Mouse (Mus musculus): ENCODE results near the gene Cybc1.

Gene Cybc1

DNA sequence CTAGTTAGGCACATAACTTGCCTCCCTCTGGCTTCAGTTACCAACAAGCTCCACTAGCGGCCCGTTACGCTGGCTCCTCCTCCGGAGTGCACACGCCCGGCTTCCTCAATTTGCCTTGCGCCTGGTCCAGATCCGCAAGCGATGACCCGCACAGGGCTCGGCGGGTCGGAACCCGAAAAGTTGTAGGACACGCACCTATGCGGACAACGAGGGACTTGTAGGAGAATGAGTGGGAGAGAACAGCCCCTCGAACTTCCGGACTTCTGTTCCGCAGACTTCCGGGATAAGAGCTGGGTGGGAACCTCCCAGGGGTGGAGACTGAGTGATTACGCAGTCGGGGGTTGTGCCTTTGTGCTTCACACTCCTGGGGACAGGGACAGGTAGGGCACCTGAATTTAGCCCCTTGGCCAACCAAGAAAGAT lies at the start of gene Cybc1:
TSS of gene Cybc1 (minus strand) at position 305 of the 422 bp plus-strand sequence.
- DNase-seq (ENCODE audit: low spot score in 2 of 2): peak; percentile 70 to 83

DNA sequence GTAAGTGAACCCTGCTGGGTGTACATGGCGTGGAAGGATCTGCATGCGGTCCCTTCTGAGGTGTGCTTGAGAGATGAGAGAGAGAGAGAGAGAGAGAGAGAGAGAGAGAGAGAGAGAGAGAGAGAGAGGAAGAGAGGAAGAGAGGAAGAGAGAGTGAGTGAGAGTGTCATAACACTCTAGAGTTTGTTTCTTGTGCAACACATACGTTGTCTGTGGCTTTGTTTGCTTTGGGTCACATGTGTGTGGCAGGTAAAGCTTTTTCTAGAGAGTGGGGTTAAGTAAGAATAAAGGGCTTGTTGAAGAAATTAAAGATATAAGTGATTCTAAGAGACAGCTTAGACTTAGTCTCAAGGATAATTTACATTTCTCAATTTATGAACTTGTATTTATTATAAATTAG lies 48.9 kb upstream of the Cybc1 start:
- no peak for DNase-seq (ENCODE audit: low spot score in 2 of 2)

DNA sequence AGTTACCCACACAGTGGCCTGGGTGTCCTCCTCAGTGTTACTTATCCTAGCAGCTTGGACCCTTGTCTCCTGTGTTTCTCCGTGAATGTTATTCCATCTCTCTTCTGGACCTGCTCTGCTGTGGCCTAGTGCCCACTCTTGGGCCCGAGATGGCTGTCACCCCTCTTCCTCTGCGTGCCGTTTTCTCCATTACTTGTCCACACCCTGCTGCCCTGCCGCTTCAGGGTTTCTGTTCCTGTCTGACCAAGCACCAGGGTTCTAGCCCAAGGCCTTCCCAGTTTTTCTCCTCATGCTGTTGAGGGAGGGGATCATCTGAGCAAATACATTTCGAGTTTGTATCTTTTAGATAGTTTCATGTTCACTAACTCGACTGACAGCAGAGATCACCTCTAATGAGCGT lies 48.4 kb upstream of the Cybc1 start:
- DNase-seq (ENCODE audit: low spot score in 2 of 2): no peak

- no peak for DNase-seq (ENCODE audit: low spot score in 2 of 2)
Measured at GRCm38 (mm10) chr11:121261074-121261473, 32.0 kb upstream of the Cybc1 start.

DNA sequence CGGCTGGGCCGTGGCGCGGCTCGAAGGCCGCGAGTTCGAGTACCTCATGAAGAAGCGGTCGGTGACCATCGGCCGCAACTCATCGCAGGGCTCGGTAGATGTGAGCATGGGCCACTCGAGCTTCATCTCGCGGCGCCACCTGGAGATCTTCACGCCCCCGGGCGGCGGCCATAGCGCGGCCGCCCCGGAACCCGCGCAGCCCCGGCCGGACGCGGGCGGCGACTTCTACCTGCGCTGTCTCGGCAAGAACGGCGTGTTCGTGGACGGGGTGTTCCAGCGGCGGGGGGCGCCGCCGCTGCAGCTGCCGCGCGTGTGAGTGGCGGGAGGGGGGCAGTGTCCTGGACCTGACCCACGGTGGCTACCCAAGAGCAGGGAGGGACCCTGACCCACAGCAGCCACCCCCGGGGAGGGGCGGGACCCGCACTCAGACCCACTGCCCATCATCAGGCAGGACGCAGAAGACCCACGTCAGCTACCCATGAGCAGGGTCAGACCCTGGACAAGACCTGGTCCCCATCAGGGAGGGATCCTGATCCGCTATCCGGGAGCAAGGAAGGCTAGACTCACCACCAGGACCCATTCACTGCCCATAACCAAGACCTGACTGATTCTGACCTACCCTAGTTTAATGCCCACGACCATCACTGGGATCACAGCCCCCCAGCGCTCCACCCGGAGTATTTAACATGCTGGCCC lies 31.2 kb upstream of the Cybc1 start:
- DNase-seq (ENCODE audit: low spot score in 2 of 2): peak; percentile 27 to 31

DNA sequence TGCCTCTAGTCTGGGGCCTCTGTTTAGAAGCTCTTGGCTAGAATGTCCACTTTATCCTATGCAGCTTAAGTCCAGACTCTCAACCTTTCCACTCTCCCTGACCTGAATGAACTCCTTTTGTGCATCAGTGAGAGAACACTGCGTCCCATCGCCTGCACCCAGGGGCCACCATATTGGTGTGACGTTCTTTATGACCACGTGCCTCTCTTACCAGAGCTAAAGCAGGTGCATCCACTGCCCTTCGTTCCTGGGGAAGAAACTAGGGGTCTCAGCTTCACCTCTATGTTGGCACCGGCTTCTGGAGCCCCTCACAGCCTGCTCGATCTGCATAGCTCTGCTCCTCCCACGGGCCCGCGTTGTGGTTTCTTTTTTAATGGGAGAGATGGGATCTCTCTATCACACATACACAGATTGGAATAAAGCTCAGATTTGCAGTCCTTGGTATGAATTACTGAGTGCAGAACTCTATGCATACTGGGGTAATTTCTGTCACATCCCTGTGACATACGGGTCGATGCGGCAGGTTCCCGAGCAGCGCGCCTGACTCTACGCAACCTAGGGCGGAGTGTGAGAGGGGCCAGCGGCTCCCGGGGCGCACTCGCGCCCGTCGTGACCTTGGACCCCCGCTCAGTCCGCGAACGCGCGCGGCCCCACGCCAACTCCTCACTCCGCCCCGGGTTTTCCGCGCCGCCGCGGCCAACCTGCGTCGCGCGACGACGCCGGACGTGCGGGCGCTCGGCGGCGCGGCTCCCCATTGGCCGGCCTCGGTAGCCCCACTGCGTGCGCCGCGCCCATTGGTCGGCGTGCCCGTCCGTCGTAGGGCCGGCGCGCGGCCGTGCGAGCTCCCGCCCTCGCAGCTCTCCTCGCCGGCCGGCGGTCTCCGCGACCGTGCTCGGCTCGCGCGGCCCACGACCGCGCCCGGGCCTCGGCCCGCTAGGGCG lies 30.3 kb upstream of the Cybc1 start, which contains the start of gene Foxk2:
TSS of gene Foxk2 (plus strand) at position 831 of the 941 bp plus-strand sequence.
- DNase-seq (ENCODE audit: low spot score in 2 of 2): peak; percentile 76 to 84

DNA sequence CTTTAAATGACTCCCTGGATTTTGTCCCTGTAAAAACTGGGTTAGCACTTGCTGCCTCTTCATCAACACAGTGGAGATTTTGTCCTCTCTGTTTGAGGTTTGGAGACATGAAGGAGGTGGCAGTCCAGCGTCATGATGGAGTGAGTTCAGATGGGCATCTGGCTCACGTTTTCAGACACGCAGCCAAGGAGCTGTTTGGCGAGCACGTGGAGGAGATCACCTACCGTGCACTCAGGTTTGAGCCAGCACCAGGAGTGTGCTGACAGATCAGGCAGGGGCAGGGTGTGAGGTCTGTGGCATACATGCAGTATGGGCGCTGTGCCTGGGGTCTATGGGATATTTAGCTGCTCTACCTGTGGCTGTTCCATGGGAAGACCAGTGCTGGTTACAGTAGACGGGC lies 21.1 kb upstream of the Cybc1 start:
- DNase-seq (ENCODE audit: low spot score in 2 of 2): no peak

DNA sequence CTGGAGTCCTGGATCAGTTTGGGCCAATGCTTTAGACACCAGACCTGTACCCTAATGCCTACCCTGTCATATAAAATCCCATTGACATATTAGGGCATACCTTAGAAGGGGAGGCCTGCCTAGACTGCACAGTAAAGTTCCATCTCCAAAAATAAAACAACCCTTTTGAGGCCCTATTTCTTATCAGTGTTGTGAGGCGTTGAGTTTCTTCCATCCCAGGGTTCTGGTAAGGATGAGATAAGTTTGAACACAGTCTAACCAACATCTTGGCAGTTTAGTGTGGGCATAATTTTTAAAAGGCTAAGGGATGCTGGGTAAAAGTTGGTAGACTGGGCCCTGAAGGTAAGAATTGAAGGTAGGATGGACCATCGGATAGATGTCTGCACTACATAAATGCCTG lies 10.5 kb upstream of the Cybc1 start:
- no peak for DNase-seq (ENCODE audit: low spot score in 2 of 2)

GRCm38 (mm10) chr11:121237345-121238128 lies 8.4 kb upstream of the Cybc1 start:
- DNase-seq (ENCODE audit: low spot score in 2 of 2): no peak

- DNase-seq (ENCODE audit: low spot score in 2 of 2): peak; percentile 99
Measured at GRCm38 (mm10) chr11:121236564-121237344, 7.6 kb upstream of the Cybc1 start, which contains the start of gene Narf. Gene Narf (plus strand): TSS chr11:121237253.

DNA sequence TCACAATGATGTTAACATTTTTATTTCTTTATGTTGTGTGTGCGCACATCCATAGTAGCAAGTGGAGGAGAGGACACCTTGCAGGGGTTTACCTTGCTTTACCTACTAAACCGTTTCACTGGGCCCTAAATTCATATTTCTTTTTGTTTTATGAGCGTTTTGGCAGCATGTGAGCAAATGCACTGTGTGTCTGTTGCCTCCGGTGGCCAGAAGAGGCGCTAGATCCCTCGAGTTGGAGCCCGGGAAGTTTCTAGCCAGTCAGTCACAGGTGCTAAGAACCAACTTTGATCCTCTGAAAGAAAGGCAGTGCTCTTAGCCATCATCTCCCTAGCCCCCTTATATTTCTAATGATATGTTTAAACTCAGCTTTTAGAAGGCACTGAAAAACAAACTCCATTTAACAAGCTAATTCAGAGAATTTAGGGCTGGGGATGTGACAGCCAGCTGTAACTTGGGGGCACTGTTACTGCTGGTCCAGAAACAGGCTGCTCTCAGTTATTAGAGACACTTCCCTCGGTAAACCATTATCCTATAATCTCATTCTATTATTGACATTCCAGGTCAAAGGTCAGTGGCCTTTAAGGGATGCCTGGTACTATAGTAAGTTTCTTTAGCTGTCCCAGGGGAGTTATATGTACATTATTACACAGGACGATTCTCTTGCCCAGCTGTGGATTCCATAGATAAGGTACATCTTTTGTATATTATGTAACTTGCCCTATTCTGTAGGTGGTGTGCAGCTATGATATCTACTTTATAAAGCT lies 6.5 kb upstream of the Cybc1 start:
- peak; percentile 42 to 63 for DNase-seq (ENCODE audit: low spot score in 2 of 2)

DNA sequence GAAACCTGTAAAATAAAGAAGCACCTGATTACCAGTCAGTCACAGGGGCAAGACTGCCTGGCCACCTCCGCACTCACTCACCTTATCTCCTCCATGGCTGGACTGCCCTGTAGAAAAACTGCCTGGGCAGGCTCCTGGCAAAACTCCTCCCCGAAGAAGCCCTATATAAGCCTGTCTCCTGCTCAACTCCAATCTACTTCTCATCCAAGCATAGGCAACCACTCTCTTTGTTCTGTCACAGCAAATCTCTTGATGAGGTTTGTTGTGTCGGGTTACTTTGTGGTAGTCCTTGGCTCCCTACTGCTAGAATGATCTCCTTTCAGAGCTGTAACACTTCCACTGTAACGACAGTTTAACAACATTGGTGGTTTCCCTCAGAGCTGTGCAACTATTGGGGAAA lies 3.6 kb upstream of the Cybc1 start:
- DNase-seq (ENCODE audit: low spot score in 2 of 2): no peak

DNA sequence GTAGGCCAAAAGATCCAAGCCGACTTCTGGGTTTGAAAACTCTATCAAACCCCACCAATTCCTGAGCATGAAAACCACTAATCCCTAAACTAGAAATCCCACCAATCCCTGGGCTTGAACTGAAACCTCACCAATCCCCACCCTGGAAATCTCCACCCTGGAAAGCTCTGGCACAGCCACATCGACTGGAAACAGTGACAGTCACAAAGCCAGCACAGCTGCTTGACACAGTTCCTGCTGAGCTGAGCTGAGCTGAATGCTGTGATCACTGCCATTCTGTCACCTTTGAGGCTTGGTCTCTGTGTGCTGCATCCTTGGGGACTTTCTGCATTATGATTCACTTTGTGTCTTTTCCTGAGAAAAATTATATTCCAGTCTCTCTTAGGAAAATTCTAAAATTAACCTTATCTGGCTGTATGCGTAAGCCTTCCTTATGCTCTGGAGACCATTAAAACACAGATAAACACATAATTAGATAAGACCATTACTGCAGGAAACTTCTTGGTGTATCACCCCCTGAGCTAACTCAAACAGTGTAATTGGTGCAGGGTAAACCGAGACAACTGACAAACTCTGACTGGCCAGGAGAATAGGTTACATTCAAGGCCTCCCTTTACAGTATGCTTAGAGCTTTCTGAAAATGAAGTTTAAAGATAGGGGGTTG lies 2.6 kb upstream of the Cybc1 start:
- no peak for DNase-seq (ENCODE audit: low spot score in 2 of 2)

- no peak for DNase-seq (ENCODE audit: low spot score in 2 of 2)
Measured at GRCm38 (mm10) chr11:121231191-121231590, 2.1 kb upstream of the Cybc1 start.

- DNase-seq (ENCODE audit: low spot score in 2 of 2): peak in 1 of 2 experiments; percentile 8
Measured at GRCm38 (mm10) chr11:121228129-121229017, 749 bp downstream of the Cybc1 start.

GRCm38 (mm10) chr11:121221321-121222010 lies 7.7 kb downstream of the Cybc1 start:
- DNase-seq (ENCODE audit: low spot score in 2 of 2): no peak

GRCm38 (mm10) chr11:121220771-121221170 lies 8.4 kb downstream of the Cybc1 start:
- no peak for DNase-seq (ENCODE audit: low spot score in 2 of 2)

GRCm38 (mm10) chr11:121219776-121220175 lies 9.3 kb downstream of the Cybc1 start:
- DNase-seq (ENCODE audit: low spot score in 2 of 2): no peak

All from natural killer cell, adult 2 months (primary cell).